Mouse (Mus musculus): Measurements from ENCODE around the gene Psmc3.

Psmc3 gene

DNA sequence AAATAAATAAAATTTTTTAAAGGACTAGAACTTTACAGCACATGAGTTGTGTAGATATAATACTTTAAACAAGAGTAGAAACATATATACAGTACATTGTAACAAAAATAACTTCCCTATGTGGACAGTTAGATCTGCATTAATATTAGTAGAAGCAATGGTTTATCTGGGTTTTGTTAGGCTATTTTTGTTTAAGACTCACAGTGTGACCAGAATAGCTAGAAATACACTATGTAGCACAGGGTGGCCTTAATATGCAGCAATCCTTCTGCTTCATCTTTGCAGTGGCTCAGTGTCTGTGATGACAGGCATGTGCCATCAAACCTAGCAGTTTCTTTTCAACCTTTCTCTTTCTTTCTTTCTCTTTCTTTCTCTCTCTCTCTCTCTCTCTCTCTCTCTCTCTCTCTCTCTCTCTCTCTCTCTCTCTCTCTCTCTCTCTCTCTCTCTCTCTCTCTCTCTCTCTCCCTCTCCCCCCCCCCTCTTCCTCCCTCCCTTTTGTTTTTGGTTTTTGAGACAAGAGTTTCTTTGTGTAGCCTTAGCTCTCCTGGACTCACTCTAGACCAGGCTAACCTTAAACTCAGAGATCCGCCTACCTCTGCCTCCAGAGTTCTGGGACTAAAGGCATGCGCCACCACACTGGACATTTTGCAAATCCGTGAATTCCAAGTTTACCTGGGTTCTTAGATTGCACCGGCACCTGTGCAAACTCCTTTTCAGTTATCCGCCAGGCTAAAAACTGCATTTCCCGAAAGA, 452 bp upstream of the Psmc3 start:
- DNase-seq (ENCODE audit: low spot score in 2 of 2) = no peak

DNA sequence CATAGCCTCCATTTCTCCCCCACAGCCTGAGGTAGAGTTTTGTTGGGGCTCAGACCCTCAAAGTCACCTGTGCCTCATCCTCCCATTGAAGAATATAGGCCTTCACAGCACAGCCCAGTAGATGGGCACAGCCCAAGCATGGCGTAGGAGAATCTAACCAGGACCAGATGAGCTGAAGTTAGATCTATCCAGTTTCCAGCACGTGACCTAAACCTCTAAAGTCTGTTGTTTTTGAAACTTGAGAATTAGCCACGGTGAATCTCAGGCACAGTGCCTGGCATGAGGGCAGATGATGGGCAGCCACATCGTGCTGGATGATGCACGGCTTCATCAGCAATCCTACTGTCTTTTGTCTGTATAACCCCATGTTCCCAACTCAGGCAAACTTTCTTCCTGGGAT, 4.6 kb downstream of the Psmc3 start:
- DNase-seq (ENCODE audit: low spot score in 2 of 2) = no peak

DNA sequence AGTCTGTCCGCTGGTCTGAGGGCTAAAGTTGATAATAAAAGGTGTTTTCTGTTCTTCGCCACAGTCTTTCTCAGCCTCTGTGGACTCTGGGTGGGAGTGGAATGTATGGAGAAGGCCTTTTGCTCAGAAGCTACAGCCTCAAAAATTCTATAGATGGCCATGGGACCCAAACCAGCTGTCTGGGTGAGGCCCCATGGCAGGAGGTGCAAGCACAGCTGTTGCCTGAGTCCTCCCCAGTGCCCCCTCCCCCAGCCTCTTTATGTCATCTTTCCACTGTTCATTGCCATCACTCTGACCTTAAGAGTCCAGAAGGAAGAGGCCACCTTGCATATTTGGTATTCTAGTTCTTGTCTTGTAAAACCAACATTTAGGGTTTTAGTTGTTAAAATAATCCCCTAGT, 5.6 kb downstream of the Psmc3 start:
- no peak for DNase-seq (ENCODE audit: low spot score in 2 of 2)

DNA sequence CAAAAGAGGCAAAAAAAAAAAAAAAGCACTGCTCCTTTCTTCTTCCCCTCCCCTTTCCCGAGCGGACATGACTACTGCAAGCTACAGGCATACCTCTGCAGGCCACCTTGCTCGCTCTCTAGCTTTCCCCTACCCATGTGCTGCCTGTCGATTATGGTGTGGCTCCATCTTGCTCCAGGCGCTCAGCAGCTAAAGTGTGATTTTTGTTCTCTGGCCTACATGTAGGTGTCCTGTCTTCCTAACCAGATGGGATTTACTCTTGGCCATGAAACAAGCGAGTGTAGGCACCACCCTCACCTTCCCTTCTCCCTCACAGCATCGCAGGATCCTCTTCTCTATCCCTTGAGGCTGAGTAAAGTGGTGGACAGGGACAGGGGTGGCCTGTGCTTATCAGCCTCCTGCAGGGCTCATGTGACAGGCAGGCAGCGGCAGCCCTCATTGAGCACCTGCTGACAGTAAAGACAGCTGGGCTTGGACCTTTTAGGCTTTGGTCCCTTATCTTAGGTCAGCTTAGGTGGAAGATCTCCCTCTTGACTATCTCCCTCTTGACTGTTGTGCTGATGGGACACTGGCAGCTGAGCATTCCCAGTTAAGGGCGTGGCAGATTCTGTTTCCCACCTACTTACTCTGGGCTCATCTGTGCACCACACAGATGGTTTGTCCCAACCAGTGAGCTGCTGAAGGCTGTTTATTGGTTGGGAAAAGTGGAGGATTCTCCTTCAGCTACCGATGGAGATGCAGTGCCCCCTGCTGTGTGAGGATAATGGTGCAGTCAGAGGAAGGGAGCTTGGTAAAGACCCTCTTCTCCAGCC, 6.9 kb downstream of the Psmc3 start:
- peak in 1 of 2 experiments; percentile 66 for DNase-seq (ENCODE audit: low spot score in 2 of 2)

DNA sequence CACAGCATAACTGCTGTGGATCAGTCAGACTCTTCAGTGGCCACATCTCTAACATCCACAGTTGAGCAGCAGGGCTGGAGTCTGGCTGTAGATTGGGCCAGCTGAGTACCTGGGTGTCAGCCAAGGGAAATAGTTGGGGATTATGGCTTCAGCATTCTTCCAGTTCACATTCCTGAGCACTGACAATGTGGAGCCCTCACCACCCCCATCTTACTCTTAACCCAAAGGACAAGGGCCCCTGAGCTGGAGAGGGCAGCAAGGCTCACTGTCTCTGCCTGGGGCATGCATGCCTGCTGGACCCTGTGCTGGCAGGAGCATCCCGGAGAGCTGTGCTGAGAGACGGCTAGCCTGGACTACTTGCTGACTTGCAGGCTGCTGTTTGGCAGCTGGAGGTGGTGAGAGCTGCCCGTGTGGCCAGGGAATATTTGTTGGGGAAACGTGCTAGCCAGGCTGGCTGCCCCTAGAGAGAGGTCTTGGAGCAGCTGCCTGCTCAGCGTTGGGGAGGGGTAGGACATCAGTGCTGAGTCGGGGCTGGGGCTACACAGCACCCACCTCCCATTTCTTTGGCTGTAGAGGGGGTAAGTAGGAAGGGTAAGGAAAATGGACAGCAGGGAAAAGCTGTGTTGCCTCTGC, 8.2 kb downstream of the Psmc3 start:
- DNase-seq (ENCODE audit: low spot score in 2 of 2) = peak in 1 of 2 experiments; percentile 62

DNA sequence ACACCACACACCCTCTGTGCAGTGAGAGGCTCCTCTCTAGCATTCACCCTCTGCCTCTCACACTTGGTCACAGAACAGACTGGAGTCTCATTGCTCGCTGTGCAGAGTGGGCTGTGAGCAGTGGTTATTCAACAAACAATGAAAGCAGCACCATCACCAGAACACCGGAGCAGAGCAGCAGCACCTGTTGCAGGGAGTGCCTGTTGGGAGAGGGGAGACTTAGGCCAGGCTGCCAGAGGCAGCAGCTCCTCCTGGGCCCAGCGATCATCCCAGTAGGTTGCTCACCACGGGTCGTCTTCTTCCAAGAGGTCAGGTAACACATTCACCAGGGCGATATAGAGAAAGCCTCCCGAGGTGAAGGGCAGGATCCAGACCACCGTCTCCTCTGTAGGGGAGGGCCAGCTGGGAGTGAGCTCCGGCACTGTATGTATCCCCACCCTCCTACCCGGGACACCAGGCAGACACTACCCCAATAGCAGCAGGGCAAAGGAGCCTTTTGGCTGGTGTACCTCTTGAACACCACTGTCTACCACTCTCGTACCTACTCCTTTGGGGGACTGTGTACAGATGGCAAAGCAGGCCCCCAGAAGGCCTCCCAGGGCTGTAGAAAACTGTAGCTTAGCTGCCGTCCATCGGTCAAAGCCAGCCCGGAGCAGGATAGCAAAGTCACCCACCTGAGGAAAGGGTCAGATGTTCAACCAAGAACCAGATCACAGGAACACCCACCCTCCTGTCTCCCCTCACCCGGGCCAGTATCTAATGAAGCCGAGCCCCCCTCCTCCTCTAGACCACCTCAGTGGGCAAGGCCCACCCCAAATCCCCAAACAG, 9.2 kb downstream of the Psmc3 start:
- peak in 1 of 2 experiments; percentile 58 for DNase-seq (ENCODE audit: low spot score in 2 of 2)

DNA sequence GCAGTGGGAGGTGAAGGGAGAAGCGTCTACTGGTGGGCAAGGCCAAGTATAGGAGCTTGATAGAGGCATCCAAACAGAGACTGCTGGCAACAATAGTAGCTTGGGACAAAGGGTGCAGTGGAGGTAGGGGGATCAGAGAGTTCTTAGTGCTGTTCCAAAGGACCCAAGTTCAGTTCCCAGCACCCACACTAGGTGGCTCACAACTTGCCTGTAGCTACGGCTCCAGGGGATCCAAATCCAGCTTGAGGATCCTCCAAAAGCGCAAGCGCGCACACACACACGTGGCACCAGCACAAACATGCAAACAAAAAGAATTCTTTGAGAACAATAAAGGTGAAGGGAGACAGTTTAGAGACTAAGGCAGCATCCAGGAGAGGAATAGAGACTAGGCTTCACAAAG, 10.4 kb downstream of the Psmc3 start:
- no peak for DNase-seq (ENCODE audit: low spot score in 2 of 2)

DNA sequence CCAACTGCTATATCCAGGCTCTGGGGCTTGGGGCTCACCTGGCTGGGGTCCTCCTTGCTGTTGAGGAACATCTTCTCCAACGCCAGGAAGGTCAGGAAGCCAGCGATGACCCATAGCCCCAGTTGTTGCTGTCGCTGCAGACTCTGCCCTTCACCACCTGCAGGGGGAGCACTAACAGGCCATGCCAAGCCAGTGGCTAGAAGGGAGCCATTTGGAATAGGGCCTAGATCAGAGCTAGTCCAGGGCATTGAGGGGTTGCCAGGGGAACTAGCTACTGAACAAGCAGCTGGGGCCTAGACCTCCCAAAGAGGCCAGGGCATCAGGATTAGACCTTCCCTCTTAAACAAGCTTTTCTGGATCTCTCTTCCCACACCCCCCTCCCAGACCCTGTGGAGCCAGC, 11.7 kb downstream of the Psmc3 start:
- peak; percentile 56 to 84 for DNase-seq (ENCODE audit: low spot score in 2 of 2)

DNA sequence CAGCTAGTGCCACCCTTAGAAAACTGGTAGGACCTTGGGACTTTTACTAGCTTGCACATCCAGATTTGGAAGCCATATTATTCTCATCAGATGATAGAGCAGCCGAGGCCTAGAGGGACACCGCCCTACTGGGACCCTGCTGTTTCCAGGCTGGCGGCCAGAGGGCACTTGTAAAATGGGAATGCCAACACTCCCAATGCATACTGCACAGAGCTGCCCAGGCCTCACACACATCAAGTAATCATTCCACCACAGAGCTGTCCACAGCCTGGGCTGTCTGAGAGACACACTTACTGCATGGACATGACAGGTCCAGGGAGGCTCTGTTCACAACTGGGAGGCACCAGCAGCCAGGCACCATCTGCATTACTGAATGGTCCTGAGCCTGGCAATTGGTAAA, 12.6 kb downstream of the Psmc3 start:
- no peak for DNase-seq (ENCODE audit: low spot score in 2 of 2)

DNA sequence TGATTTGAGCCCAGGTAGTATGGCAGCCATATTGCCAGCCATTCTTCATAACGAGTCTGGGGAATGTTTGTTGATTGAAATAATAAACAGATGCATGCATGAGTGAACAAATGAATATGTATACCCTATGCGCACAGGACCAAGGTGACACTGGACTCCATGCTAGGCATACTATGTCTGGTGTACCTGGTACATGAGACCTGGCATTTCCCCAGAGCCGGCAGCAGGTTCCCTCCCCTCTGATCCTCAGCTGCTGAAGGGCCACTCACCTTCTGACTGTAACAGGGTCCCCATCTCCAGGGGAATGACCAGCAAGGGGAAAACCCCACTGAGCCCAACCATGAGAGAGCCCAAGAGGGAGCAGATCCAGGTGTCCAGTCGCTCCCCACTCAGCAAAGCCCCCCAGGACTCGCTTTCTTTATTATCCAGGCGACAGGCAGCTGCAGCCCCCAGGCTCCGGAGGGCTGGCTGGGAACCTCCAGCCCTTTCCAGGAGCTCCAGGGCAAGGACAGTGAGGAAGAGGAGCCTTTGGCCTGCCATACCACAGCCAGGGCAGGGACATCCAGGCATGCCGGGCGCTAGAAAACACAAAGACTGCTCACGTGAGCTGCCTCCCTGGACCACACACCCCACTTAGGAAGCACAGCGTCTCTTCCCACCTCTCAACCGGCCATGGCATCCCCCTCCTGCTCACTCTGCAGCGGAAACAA, 14.5 kb downstream of the Psmc3 start:
- DNase-seq (ENCODE audit: low spot score in 2 of 2) = peak in 1 of 2 experiments; percentile 58

DNA sequence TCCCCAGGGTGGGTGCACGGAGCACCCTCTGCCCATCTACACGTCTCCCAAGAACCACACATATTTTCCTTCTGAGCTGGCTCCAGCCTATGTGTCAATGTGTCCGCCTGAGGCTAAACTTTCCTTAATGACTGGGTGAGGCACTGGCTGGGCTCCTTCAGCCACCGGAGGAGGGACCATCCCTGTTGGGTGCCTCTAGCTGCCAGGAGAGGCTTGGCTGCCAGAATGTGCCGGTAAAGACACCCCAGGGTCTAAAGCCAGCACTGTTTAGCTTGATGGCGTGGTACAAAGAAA, 15.0 kb downstream of the Psmc3 start:
- DNase-seq (ENCODE audit: low spot score in 2 of 2) = peak in 1 of 2 experiments; percentile 58

DNA sequence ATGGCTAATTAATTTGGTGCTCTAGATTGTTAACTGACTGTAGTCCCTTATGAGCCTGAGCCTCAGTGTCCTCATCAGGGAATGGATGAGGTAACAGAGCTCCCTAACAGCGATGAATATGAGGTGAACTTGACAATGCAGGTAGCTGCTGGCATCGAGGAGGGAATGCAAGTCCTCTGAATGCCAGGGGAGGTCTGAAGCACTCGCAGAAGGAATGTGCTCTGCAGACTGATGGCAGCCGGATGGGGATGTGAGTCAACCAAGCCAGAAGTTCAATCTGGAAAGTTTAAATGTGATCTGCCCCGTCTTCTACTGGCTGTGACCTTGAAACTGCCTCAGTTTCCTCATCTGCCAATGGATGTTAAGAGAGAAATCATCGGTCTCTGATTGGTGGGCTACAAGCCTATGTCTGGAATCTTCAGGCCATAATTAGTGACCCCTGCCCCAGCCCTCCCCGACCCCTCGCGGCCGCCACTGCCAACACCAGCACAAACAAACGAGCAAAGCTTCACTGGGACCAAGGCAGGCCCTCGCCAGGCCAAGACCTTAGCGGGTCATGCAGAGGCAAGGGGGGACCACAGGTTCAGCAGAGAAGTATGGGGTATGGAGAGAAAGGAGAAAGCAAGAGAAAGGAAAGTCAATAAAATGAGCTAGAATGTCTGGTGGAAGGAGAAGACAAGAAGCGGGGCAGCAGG, 15.6 kb downstream of the Psmc3 start:
- DNase-seq (ENCODE audit: low spot score in 2 of 2) = peak in 1 of 2 experiments; percentile 60

DNA sequence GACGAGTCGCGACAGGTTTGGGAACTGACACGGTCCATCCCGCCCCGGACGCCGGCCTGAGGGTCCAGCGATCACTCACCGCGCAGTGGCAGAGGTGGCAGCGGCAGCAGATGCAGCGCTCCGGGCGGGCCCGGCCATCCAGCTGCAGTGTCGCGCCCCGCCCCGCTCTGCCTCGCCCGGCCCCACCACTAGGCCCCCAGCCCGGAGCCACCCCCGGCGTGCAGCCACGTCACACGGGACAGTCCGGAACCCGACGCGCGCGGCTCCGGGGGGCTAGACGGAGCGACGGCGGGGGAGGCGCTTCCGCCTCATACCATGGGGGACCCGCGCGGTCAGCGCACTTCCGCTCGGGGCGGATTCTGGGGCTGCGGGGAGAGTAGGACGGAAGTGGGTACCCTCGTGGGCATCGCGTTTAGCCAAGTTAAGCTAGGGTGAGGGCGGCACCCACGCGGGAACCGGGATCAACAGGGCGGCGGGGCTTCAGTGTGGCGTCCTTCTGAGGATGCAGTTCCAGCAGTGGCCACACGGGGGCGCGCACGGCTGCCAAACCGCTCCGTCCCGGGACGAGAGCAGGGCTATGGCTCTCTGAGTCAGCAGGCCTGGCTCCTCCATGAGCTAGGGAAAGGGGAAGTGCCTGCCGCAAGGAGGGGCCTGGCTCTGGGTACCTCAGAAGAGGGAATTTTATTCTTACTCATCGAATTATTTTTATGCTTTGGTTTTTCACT, 16.4 kb downstream of the Psmc3 start, which contains the start of gene Slc39a13:
TSS of gene Slc39a13 (minus strand) at position 342 of the 725 bp plus-strand sequence.
- DNase-seq (ENCODE audit: low spot score in 2 of 2) = peak; percentile 94 to 99

DNA sequence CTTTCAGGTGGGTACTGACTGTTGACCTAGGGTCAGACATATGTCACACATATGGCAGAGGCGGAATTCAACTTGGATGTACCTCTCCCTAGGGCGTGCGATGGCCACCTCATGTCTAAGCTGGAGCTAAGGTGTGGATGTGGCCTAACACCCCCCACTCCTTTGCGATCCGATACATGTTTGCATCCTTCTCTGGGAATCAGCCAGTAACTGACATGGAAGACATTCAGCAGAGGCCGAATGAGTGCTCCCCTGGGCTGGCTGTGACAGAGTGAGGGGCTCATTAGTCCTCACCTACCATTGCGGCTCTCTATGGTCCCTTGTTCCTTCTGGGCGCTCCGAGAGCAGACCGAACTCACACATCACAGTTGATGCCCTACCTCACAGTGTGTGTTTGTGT, 17.2 kb downstream of the Psmc3 start:
- peak in 1 of 2 experiments; percentile 62 for DNase-seq (ENCODE audit: low spot score in 2 of 2)

DNA sequence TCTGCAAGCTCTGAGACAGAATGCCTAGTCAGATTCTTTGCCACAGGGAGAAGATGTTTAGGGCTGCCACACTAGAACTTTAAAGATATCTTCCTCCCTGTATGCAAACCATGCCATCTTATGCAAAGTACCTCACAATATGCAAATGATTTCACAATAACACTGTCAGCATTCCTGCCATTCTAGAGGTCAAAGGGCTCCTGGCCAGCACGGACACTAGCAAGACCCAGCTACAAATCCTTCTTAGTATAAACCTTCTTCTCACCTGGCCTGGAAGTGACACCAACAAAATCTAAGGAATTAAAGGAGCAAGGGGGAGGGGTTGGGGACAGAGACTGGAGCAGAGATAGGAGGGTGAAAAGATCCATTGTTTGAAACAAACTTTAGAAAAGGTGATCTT, 18.3 kb downstream of the Psmc3 start:
- DNase-seq (ENCODE audit: low spot score in 2 of 2) = no peak

DNA sequence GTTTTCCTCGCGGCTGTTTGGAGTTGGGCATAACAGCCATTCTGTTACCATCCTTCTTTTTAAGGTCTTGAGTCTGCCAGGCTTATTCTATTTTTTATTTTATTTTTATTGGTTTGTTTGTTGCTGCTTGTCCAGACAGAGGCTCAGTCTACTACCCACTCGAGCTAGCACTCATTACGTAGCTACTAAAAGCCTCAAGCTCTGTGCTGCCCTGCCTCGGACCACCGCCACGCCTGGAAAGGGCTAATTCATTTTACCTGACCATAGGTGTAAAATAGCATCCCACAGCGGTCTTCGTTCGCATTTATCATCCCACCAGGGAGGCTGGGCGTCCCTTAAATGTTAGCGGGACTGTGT, 24.1 kb downstream of the Psmc3 start:
- DNase-seq (ENCODE audit: low spot score in 2 of 2) = no peak

DNA sequence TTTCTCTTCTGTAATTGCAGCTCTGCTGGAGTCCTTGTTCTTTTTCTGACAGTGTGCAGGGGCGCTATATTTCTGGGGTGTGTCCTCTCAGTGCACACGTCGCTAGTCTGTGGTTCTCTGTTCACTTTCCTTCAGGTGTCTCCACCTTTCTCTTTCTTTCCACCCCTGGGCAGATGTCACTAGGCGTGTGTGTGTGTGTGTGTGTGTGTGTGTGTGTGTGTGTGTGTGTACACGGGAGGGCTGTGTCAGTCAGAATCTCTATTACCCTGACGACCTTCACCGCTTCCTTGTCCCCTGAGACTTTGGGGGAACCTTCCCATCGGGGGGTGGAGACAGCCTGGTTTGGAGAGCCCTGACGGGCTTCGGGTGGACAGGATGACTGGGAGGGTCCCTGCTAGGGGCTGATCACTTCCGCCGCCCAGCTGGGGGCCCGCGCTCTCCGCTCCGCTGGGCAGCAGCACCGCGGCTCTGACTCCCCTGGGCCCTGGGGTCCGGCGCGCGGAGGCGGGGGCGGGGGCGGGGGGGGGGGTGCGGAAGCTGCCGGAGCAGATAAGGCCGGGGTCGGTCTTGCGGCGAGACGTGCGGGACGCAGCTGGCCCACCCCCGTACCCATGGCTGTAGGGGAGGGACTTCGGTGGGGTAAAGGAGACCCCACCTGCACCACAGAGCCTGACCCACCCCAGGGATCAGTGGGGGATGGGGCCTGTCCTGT, 24.7 kb downstream of the Psmc3 start:
- DNase-seq (ENCODE audit: low spot score in 2 of 2) = peak in 1 of 2 experiments; percentile 72

DNA sequence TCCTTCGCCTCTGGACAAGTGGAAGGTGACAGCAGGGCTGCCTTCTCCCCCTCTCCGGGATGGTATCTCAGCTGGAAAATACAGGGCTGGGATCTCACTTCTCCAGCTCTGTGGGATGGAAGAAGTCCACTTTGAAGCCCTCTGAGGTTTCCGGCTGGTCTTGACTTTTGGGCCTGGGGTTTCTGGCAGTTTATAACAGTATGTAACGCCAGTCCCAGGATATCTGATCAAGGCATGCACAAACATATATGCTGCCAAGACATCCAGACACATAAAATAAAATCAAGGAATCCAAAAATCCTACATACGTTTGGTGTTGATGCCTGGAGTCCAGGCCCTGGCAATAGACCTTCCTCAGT, 25.2 kb downstream of the Psmc3 start:
- DNase-seq (ENCODE audit: low spot score in 2 of 2) = no peak

DNA sequence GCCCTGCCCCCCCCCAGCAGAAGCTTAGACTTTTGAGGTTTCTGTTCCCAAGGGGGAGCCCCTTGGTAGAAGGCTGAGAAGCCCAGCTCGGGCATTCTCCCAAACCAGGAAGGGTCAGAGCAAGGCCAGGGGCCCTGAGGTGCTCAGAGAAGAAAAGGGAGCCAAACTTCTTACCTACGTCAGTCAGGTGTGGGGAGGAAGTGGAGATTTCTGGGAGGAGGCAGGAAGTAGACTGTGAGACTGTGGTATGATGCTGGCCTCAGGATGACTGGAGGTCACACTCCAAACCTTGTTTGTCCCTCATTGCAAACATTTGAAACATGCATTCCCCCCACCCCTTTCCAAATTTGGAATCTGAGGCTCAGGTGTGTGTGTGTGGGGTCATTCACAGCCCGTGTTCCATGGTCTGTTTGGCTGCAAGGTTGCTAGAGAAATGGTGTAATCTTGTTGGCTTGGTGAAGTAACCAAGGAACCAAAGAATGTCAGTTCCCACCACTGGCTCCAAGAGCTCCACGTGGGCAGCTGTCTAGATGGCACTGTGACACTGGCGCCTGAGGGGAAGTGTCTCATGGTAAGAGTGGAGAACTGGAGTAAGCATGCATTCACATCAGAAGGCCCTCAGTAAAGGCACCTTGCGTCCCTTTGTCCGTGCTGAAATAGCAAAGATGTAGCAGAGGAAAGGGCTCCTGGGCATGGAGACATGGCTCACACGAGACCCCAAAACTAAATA, 27.1 kb downstream of the Psmc3 start:
- peak in 1 of 2 experiments; percentile 66 for DNase-seq (ENCODE audit: low spot score in 2 of 2)
